Mouse (Mus musculus) testis, adult 2 months (tissue): ENCODE data around the gene Gm28230. TPM values are rescaled to one million over a fixed set of nuclear protein-coding genes. Genes with fewer than 3 reads are reported as not detected.

Experiments used
- H3K27ac ChIP-seq: fragments of 200-500 bp; 2 replicates; pipeline ENCODE4 v1.5.1; 2012; ENCODE audit warnings: low read depth, low read length; ENCODE audit not compliant: control insufficient read depth, insufficient read depth
- H3K27me3 ChIP-seq: fragments of 200-500 bp; 2 replicates; pipeline ENCODE4 v1.6.1; 2012; ENCODE audit warnings: mild to moderate bottlenecking, low read length, moderate library complexity; ENCODE audit not compliant: control insufficient read depth, insufficient read depth
- H3K36me3 ChIP-seq: fragments of 200-500 bp; 2 replicates; pipeline ENCODE4 v1.6.1; 2012; ENCODE audit warnings: mild to moderate bottlenecking, low read length; ENCODE audit not compliant: control insufficient read depth, insufficient read depth
- H3K4me1 ChIP-seq: fragments of 200-500 bp; 2 replicates; pipeline ENCODE4 v1.6.1; 2012; ENCODE audit warnings: low read length; ENCODE audit not compliant: control insufficient read depth, insufficient read depth
- H3K4me3 ChIP-seq: fragments of 200-500 bp; 2 replicates; pipeline ENCODE4 v1.5.1; 2012; ENCODE audit warnings: low read depth, mild to moderate bottlenecking, low read length, moderate library complexity, mixed read lengths; ENCODE audit not compliant: control insufficient read depth
- CTCF ChIP-seq: fragments of 200-500 bp; IDR thresholded peaks from 2 replicates; pipeline ENCODE4 v1.5.1; 2012; ENCODE audit warnings: low read depth, mild to moderate bottlenecking, inconsistent platforms, low read length, moderate library complexity; ENCODE audit not compliant: control insufficient read depth, insufficient read depth, insufficient replicate concordance
- POLR2A ChIP-seq: fragments of 200-500 bp; IDR thresholded peaks from 2 replicates; pipeline ENCODE4 v1.6.1; 2012; ENCODE audit warnings: low read depth, mild to moderate bottlenecking, inconsistent platforms, low read length, moderate library complexity; ENCODE audit not compliant: control insufficient read depth
- polyA plus RNA-seq: library from polyadenylated mRNA; depleted of rRNA; stranded (reverse); fragments of >200 nt; gene quantifications from 2 replicates; pipeline ENCODE4 v1.2.3, GENCODE M21; 2012

The Gm28230 gene
- polyA plus RNA-seq, 1 experiment, result 0.46 TPM

GRCm38 (mm10) chr2:74739869-74740268 lies 13.3 kb downstream of the Gm28230 start:
- Histone ChIP-seq H3K4me1 (peaks cover 4% of the 10 kb centered on the region; the same call in 1 of the 2 replicates), H3K36me3 (no peaks in the 10 kb centered on the region), H3K27me3 (peaks cover 5% of the 10 kb centered on the region), H3K4me3 (no peak overlapping the region), H3K27ac (no peak overlapping the region)
- TF ChIP-seq POLR2A (no peak), CTCF (no peak)

DNA sequence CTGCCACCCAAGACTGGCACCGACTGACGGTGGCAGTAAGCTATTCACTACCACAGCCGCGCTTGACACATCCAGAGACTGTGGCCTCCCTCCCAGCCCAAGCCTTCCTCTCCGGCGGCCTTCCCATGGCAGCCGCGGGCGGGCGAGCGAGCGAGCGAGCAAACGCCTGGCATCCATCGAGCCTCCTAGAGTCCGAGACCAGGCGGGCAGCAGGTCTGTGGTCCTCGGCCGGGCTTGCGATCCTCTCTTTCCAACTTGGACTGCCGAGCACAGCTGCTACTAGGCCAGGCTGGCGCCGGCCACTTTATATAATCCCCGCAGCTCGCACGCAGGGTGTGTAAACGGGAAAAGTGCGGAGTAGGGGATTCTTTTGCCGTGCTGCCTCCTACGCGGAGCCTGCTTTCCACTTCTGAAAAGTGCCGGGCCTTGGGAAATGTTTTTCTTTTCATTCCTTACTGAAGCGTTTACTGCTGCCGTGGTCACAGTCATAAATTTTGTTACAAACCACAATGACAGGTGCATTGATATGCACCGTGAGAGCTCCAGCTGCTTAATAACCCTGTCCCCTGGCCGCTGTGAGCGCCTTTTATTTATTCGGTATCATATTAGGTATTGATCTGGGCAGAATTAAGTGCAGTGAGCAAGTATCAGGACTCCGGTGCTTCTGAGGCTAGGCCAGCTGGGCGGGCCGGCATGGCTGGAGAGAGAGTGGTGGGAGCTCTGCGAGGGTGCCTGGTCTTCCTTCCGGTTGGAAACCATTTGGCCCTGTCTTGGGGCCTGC lies 14.0 kb downstream of the Gm28230 start:
- TF ChIP-seq POLR2A, result no peak
- no peak for TF ChIP-seq CTCF
- H3K27ac ChIP-seq, result no peak overlapping the region
- H3K4me3 ChIP-seq, result peak overlapping the region; percentile 6; the same call in 1 of the 2 replicates
- no peaks in the 10 kb centered on the region for H3K36me3 ChIP-seq
- H3K4me1 ChIP-seq, result peaks cover 5% of the 10 kb centered on the region; the same call in 1 of the 2 replicates
- H3K27me3 ChIP-seq, result peaks cover 2% of the 10 kb centered on the region

DNA sequence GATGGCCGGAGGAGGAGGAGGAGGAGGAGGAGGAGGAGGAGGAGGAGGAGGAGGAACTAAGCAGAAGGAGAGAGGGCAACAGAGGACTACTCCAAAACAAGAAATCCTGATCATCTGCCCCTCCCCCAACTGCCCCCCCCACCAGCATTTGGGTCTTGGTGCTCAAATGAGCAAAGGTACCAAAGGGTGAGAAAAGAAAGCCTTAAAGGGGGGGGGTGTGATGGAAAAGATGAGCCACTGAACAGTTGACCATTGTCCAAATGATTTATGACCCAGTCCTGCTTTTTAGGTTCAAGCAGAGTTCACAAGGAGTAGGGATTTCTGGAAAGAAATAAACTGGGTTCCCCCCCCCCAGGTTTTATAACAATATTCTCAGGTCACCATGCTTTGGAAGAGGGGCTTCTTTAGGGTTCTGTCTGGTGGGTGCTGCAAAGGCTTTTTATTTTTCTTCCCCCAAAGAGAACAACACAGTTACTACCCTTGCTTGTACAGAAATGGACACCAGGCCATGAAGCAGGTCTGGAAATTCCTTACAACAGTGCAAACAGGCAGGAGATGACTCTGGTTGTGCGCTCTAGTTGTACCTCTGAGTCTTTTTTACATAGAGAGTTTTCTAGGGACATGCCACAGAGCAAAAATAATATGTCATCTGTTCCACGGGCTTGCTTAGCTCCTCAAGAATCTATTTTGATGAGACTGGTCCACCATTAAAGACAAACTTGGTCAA lies 14.9 kb downstream of the Gm28230 start:
- no peak for TF ChIP-seq CTCF
- no peak for TF ChIP-seq POLR2A
- Histone ChIP-seq H3K4me1 (peaks cover 6% of the 10 kb centered on the region; the same call in 1 of the 2 replicates), H3K4me3 (no peak overlapping the region), H3K27me3 (peaks cover 2% of the 10 kb centered on the region), H3K36me3 (no peaks in the 10 kb centered on the region), H3K27ac (no peak overlapping the region)

- Histone ChIP-seq H3K4me1 (peaks cover 10% of the 10 kb centered on the region), H3K36me3 (no peaks in the 10 kb centered on the region), H3K27me3 (peaks cover 2% of the 10 kb centered on the region), H3K4me3 (no peak overlapping the region), H3K27ac (no peak overlapping the region)
- TF ChIP-seq CTCF (no peak), POLR2A (no peak)
Observed at GRCm38 (mm10) chr2:74741979-74742277, 15.4 kb downstream of the Gm28230 start.

DNA sequence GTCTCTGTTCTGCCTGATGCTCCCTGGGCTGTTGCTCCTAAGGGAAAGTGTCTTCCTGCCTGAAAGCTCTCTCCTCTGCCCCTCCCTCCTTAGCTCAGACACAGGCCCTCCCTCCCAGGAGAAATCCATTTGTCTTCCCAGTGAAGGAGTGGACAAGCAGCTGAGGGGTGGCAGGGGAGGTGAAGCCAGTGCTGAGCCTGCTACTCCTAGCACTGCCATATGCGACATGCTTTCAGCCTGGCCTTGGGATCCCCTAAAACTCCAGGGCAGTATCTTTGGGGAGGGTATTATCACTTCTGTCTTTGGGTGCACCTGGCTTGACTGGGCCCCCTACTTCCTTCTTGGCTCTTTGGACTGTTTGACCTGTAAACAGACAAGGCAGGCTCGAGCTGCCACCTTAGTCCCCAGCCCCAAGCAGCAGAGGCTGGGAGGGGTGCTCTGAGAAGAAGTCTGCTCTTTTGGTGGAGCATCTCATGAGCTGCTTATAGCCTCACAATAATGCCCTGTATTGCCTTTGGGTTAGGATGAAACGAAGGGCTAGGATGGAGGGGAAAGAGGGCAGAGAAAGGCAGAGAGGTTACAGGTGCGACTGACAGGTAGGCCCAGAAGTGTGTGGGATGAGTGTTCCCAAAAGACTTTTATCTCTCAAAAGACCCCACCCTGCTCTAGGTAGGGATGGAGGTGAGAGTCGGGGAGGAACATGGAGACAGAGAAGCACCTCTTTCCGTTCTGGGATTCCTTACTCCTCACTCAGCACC lies 19.2 kb downstream of the Gm28230 start:
- Histone ChIP-seq H3K27me3 (peaks cover 3% of the 10 kb centered on the region), H3K4me1 (peaks cover 19% of the 10 kb centered on the region), H3K27ac (no peak overlapping the region)

DNA sequence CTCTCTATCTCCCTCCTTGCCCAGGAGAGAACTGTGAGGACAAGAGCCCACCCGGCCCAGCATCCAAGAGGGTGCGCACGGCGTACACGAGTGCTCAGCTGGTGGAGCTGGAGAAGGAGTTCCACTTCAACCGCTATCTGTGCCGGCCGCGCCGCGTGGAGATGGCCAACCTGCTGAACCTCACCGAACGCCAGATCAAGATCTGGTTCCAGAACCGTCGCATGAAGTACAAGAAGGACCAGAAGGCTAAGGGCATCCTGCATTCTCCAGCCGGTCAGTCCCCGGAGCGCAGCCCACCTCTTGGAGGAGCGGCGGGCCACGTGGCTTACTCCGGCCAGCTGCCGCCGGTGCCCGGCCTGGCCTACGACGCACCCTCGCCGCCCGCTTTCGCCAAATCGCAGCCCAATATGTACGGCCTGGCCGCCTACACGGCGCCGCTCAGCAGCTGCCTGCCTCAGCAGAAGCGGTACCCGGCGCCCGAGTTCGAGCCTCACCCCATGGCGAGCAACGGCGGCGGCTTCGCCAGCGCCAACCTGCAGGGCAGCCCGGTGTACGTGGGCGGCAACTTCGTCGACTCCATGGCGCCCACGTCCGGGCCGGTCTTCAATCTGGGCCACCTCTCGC lies 19.9 kb downstream of the Gm28230 start:
- no peak overlapping the region for H3K27ac ChIP-seq
- H3K4me1 ChIP-seq, result peaks cover 19% of the 10 kb centered on the region
- no peaks in the 10 kb centered on the region for H3K36me3 ChIP-seq
- TF ChIP-seq CTCF (no peak), POLR2A (no peak; the same call in 1 of the 2 replicates)
- peak overlapping the region; percentile 30 for H3K4me3 ChIP-seq
- peaks cover 3% of the 10 kb centered on the region for H3K27me3 ChIP-seq

More for the DNA sequence above, 19.2 kb downstream of the Gm28230 start:
- Histone ChIP-seq H3K4me3 (no peak overlapping the region; the same call in 1 of the 2 replicates), H3K36me3 (no peaks in the 10 kb centered on the region)
- TF ChIP-seq POLR2A (no peak), CTCF (no peak)

DNA sequence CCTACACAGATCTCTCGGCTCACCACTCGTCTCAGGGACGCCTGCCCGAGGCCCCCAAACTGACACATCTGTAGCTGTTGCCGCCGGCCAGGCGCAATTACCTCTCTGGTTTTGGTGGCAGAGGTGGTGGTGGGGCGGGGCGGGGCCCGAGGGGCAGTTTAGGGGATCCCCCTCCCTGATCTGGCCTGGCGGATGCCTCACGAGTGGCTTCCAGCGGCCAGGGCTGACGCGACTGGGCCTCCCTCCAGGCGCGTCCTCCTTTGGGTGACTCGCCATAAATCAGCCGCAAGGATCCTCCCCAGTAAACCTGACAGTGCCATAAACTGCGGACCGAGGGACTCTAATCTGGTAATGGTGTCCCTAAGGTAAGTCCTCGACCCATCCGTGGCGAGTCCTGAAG lies 20.5 kb downstream of the Gm28230 start:
- peaks cover 19% of the 10 kb centered on the region for H3K4me1 ChIP-seq
- peak overlapping the region; percentile 30 for H3K4me3 ChIP-seq
- no peak for TF ChIP-seq POLR2A
- TF ChIP-seq CTCF, result no peak
- H3K36me3 ChIP-seq, result no peaks in the 10 kb centered on the region
- H3K27ac ChIP-seq, result no peak overlapping the region
- H3K27me3 ChIP-seq, result peaks cover 5% of the 10 kb centered on the region
